Mouse (Mus musculus) MEL (cell line): ENCODE measurements around the gene Pla2g6. TPM values are rescaled to one million over a fixed set of nuclear protein-coding genes. Genes with fewer than 3 reads are reported as not detected.

Source experiments
- DNase-seq: peaks from one replicate; pipeline ENCODE4 v3.0.0; 2011; ENCODE audit warnings: low read depth, low spot score
- H3K27ac ChIP-seq: 2 replicates; pipeline ENCODE4 v1.5.1; 2012; ENCODE audit warnings: low read depth, mild to moderate bottlenecking, control low read depth, low read length, moderate library complexity; ENCODE audit not compliant: control insufficient read depth
- H3K27me3 ChIP-seq, 2 experiments: fragments of 150-350 bp in 1 of 2; sonication (generic) in 1 of 2; 2 replicates each; pipeline ENCODE4 v1.6.1; 2012; ENCODE audit warnings: low read length in 2 of 2, mild to moderate bottlenecking in 2 of 2, improper control_type of control experiment in 1 of 2, moderate library complexity in 1 of 2; ENCODE audit not compliant: insufficient read depth in 2 of 2, control insufficient read depth in 1 of 2
- H3K36me3 ChIP-seq, 2 experiments: 2 replicates each; pipeline ENCODE4 v1.6.1; 2012 to 2014; ENCODE audit warnings: low read length in 2 of 2, improper control_type of control experiment in 1 of 2, inconsistent platforms in 1 of 2, mild to moderate bottlenecking in 1 of 2; ENCODE audit not compliant: insufficient read depth in 2 of 2, control insufficient read depth in 1 of 2
- H3K4me1 ChIP-seq, 2 experiments: fragments of 150-350 bp in 1 of 2; sonication (generic) in 1 of 2; 2 replicates each; pipeline ENCODE4 v1.6.1; 2012; ENCODE audit warnings: low read length in 2 of 2, improper control_type of control experiment in 1 of 2, mild to moderate bottlenecking in 1 of 2; ENCODE audit not compliant: insufficient read depth in 2 of 2, control insufficient read depth in 1 of 2
- H3K4me3 ChIP-seq, 2 experiments: fragments of 150-350 bp in 1 of 2; sonication (generic) in 1 of 2; 2 replicates each; pipeline ENCODE4 v1.5.1; 2012; ENCODE audit warnings: low read depth in 2 of 2, low read length in 2 of 2, mild to moderate bottlenecking in 2 of 2, moderate library complexity in 2 of 2, control low read depth in 1 of 2, improper control_type of control experiment in 1 of 2; ENCODE audit not compliant: control insufficient read depth in 1 of 2, insufficient read depth in 1 of 2
- H3K79me2 ChIP-seq: 2 replicates; pipeline ENCODE4 v1.6.1; 2012; ENCODE audit warnings: mild to moderate bottlenecking, low read length, moderate library complexity; ENCODE audit not compliant: control insufficient read depth, poor library complexity, insufficient read depth
- H3K9ac ChIP-seq: 2 replicates; pipeline ENCODE4 v1.6.1; 2012; ENCODE audit warnings: low read depth, mild to moderate bottlenecking, control low read depth, low read length, moderate library complexity; ENCODE audit not compliant: control insufficient read depth, poor library complexity, severe bottlenecking
- H3K9me3 ChIP-seq: fragments of 150-350 bp; sonication (generic); replicated peaks from 2 replicates; pipeline ENCODE4 v1.6.1; 2012; ENCODE audit warnings: mild to moderate bottlenecking, low read length, improper control_type of control experiment, moderate library complexity; ENCODE audit not compliant: insufficient read depth
- CHD1 ChIP-seq: IDR thresholded peaks from 2 replicates; pipeline ENCODE4 v1.6.1; 2012; ENCODE audit warnings: low read depth, mild to moderate bottlenecking, inconsistent platforms, low read length, improper control_type of control experiment
- E2F4 ChIP-seq: IDR thresholded peaks from 2 replicates; pipeline ENCODE4 v1.6.1; 2011; ENCODE audit warnings: low read depth, low read length, improper control_type of control experiment, borderline replicate concordance
- EP300 ChIP-seq, 2 experiments: IDR thresholded peaks; 2 replicates each; pipeline ENCODE4 v1.6.1; 2011; ENCODE audit warnings: improper control_type of control experiment in 2 of 2, low read length in 2 of 2, low read depth in 1 of 2, mild to moderate bottlenecking in 1 of 2
- ETS1 ChIP-seq: IDR thresholded peaks from 2 replicates; pipeline ENCODE4 v1.6.1; 2012; ENCODE audit warnings: low read depth, mild to moderate bottlenecking, inconsistent platforms, low read length, improper control_type of control experiment, moderate library complexity
- GATA1 ChIP-seq: IDR thresholded peaks from 2 replicates; pipeline ENCODE4 v1.6.1; 2011; ENCODE audit warnings: low read depth, low read length, improper control_type of control experiment
- HCFC1 ChIP-seq: IDR thresholded peaks from 2 replicates; pipeline ENCODE4 v1.6.1; 2012; ENCODE audit warnings: low read depth, mild to moderate bottlenecking, inconsistent platforms, low read length, improper control_type of control experiment, moderate library complexity
- JUND ChIP-seq: IDR thresholded peaks from 2 replicates; pipeline ENCODE4 v1.6.1; 2011; ENCODE audit warnings: low read depth, mild to moderate bottlenecking, improper control_type of control experiment, low read length
- MAFK ChIP-seq: IDR thresholded peaks from 2 replicates; pipeline ENCODE4 v1.6.1; 2011; ENCODE audit warnings: low read depth, mild to moderate bottlenecking, low read length, improper control_type of control experiment, borderline replicate concordance
- MAX ChIP-seq: IDR thresholded peaks from 2 replicates; pipeline ENCODE4 v1.6.1; 2011; ENCODE audit warnings: low read length, improper control_type of control experiment
- MAZ ChIP-seq: IDR thresholded peaks from 2 replicates; pipeline ENCODE4 v1.6.1; 2012; ENCODE audit warnings: low read depth, mild to moderate bottlenecking, inconsistent platforms, low read length, improper control_type of control experiment
- MEF2A ChIP-seq: IDR thresholded peaks from 2 replicates; pipeline ENCODE4 v1.6.1; 2014; ENCODE audit warnings: low read depth, mild to moderate bottlenecking, inconsistent platforms, low read length, improper control_type of control experiment; ENCODE audit not compliant: poor library complexity, insufficient replicate concordance, severe bottlenecking; ENCODE audit errors: extremely low read depth
- MXI1 ChIP-seq: IDR thresholded peaks from 2 replicates; pipeline ENCODE4 v1.6.1; 2011; ENCODE audit warnings: mild to moderate bottlenecking, low read depth, low read length, improper control_type of control experiment
- MYB ChIP-seq: IDR thresholded peaks from 2 replicates; pipeline ENCODE4 v1.6.1; 2011; ENCODE audit warnings: mild to moderate bottlenecking, low read depth, low read length, improper control_type of control experiment
- NELFE ChIP-seq: IDR thresholded peaks from 2 replicates; pipeline ENCODE4 v1.6.1; 2011; ENCODE audit warnings: low read depth, low read length, improper control_type of control experiment
- NRF1 ChIP-seq: IDR thresholded peaks from 2 replicates; pipeline ENCODE4 v1.6.1; 2014; ENCODE audit warnings: low read depth, mild to moderate bottlenecking, inconsistent platforms, low read length, improper control_type of control experiment, moderate library complexity; ENCODE audit not compliant: poor library complexity, insufficient read depth, severe bottlenecking
- POLR2A ChIP-seq, 2 experiments: IDR thresholded peaks; 2 replicates each; pipeline ENCODE4 v1.6.1; 2011 to 2012; ENCODE audit warnings: low read length in 2 of 2, mild to moderate bottlenecking in 2 of 2, control low read depth in 1 of 2, improper control_type of control experiment in 1 of 2, low read depth in 1 of 2, moderate library complexity in 1 of 2; ENCODE audit not compliant: control insufficient read depth in 1 of 2, insufficient read depth in 1 of 2, poor library complexity in 1 of 2
- POLR2AphosphoS2 ChIP-seq: IDR thresholded peaks from 2 replicates; pipeline ENCODE4 v1.6.1; 2011; ENCODE audit warnings: low read length, improper control_type of control experiment
- RAD21 ChIP-seq: IDR thresholded peaks from 2 replicates; pipeline ENCODE4 v1.6.1; 2011; ENCODE audit warnings: mild to moderate bottlenecking, low read depth, low read length, improper control_type of control experiment
- RCOR1 ChIP-seq: IDR thresholded peaks from 2 replicates; pipeline ENCODE4 v1.6.1; 2012; ENCODE audit warnings: low read depth, mild to moderate bottlenecking, inconsistent platforms, low read length, improper control_type of control experiment
- SIN3A ChIP-seq: IDR thresholded peaks from 2 replicates; pipeline ENCODE4 v1.6.1; 2012; ENCODE audit warnings: low read length, improper control_type of control experiment, inconsistent platforms
- SMC3 ChIP-seq: IDR thresholded peaks from 2 replicates; pipeline ENCODE4 v1.6.1; 2011; ENCODE audit warnings: low read depth, low read length, improper control_type of control experiment
- TBP ChIP-seq: IDR thresholded peaks from 2 replicates; pipeline ENCODE4 v1.8.0; 2011; ENCODE audit warnings: low read depth, low read length, improper control_type of control experiment
- TCF12 ChIP-seq: IDR thresholded peaks from 2 replicates; pipeline ENCODE4 v1.6.1; 2014; ENCODE audit warnings: low read depth, mild to moderate bottlenecking, inconsistent platforms, low read length, improper control_type of control experiment, moderate library complexity
- UBTF ChIP-seq: IDR thresholded peaks from 2 replicates; pipeline ENCODE4 v1.6.1; 2012; ENCODE audit warnings: low read depth, mild to moderate bottlenecking, inconsistent platforms, low read length, improper control_type of control experiment, moderate library complexity, borderline replicate concordance; ENCODE audit not compliant: insufficient read depth
- USF1 ChIP-seq: IDR thresholded peaks from 2 replicates; pipeline ENCODE4 v1.6.1; 2014; ENCODE audit warnings: low read depth, mild to moderate bottlenecking, inconsistent platforms, low read length, improper control_type of control experiment, moderate library complexity
- USF2 ChIP-seq, 2 experiments: IDR thresholded peaks; 2 replicates each; pipeline ENCODE4 v1.6.1; 2011 to 2012; ENCODE audit warnings: improper control_type of control experiment in 2 of 2, low read length in 2 of 2, borderline replicate concordance in 1 of 2, inconsistent platforms in 1 of 2, low read depth in 1 of 2, mild to moderate bottlenecking in 1 of 2; ENCODE audit not compliant: insufficient read depth in 1 of 2
- ZC3H11A ChIP-seq: IDR thresholded peaks from 2 replicates; pipeline ENCODE4 v1.6.1; 2012; ENCODE audit warnings: low read depth, mild to moderate bottlenecking, inconsistent platforms, low read length, improper control_type of control experiment
- ZKSCAN1 ChIP-seq: IDR thresholded peaks from 2 replicates; pipeline ENCODE4 v1.6.1; 2012; ENCODE audit warnings: low read depth, mild to moderate bottlenecking, inconsistent platforms, low read length, improper control_type of control experiment, moderate library complexity
- ZNF384 ChIP-seq: IDR thresholded peaks from 2 replicates; pipeline ENCODE4 v1.6.1; 2012; ENCODE audit warnings: low read depth, mild to moderate bottlenecking, inconsistent platforms, low read length, improper control_type of control experiment
- polyA plus RNA-seq, 2 experiments: library from polyadenylated mRNA; stranded (reverse) in 1 of 2; unstranded in 1 of 2; fragments of >175 nt in 1 of 2; fragments of >200 nt in 1 of 2; gene quantifications; 2 replicates each; pipeline versions ENCODE4 v1.2.1 to v1.2.4; 2012; ENCODE audit warnings: low replicate concordance in 2 of 2, low read depth in 1 of 2; ENCODE audit not compliant: insufficient read length in 2 of 2, insufficient read depth in 1 of 2, missing spikeins in 1 of 2
- total RNA-seq: library from RNA; depleted of rRNA; stranded (reverse); fragments of 300-350 nt; gene quantifications from 2 replicates; pipeline ENCODE4 v1.2.3, GENCODE M21; 2012

Gene Pla2g6
- total and polyA plus RNA-seq, 3 experiments: 11.8 to 24.7 TPM; not detected in 1

- no peaks in the 10 kb centered on the region for H3K27me3 ChIP-seq
- H3K36me3 ChIP-seq: no peaks in the 10 kb centered on the region
- H3K9ac ChIP-seq: no peak overlapping the region
- H3K4me3 ChIP-seq: no peak overlapping the region
- no peak overlapping the region for H3K27ac ChIP-seq
- H3K9me3 ChIP-seq: no peaks in the 10 kb centered on the region
- DNase-seq: no peak
- H3K4me1 ChIP-seq: no peaks in the 10 kb centered on the region
- H3K79me2 ChIP-seq: no peaks in the 10 kb centered on the region
- TF ChIP-seq RAD21 (no peak), RCOR1 (no peak), ETS1 (no peak), MXI1 (no peak), ZKSCAN1 (no peak), JUND (no peak), ZNF384 (no peak), TCF12 (no peak), USF1 (no peak), MEF2A (no peak), TBP (no peak), NELFE (no peak), MAZ (no peak), EP300 (IDR thresholded peaks at IDR 0.05; ENCODE audit: low read depth in 1 of 2, low read length in 2 of 2) (no peak), POLR2AphosphoS2 (no peak), UBTF (no peak), MAFK (no peak), POLR2A (IDR thresholded peaks at IDR 0.05; ENCODE audit: control insufficient read depth in 1 of 2, insufficient read depth in 1 of 2, low read depth in 1 of 2, low read length in 2 of 2, poor library complexity in 1 of 2) (no peak), NRF1 (no peak)
Observed at GRCm38 (mm10) chr15:79261757-79262156, 66.4 kb downstream of the Pla2g6 start.

GRCm38 (mm10) chr15:79261095-79261725, 67.0 kb downstream of the Pla2g6 start:
- Histone ChIP-seq H3K79me2 (no peaks in the 10 kb centered on the region), H3K27me3 (no peaks in the 10 kb centered on the region), H3K4me3 (no peak overlapping the region)

More at GRCm38 (mm10) chr15:79261095-79261725, 67.0 kb downstream of the Pla2g6 start:
- Histone ChIP-seq H3K4me1 (no peaks in the 10 kb centered on the region), H3K9ac (no peak overlapping the region), H3K36me3 (no peaks in the 10 kb centered on the region), H3K9me3 (no peaks in the 10 kb centered on the region), H3K27ac (no peak overlapping the region)
- DNase-seq: no peak
- TF ChIP-seq EP300 (IDR thresholded peaks at IDR 0.05; ENCODE audit: low read depth in 1 of 2, low read length in 2 of 2) (no peak), ZKSCAN1 (no peak), TCF12 (no peak), SMC3 (no peak), UBTF (no peak), MYB (no peak), NRF1 (no peak), SIN3A (no peak), HCFC1 (no peak), USF2 (IDR thresholded peaks at IDR 0.05; ENCODE audit: borderline replicate concordance in 1 of 2, insufficient read depth in 1 of 2, low read depth in 1 of 2, low read length in 2 of 2) (no peak), CHD1 (no peak), RCOR1 (no peak), ZNF384 (no peak), GATA1 (no peak), MAX (no peak), E2F4 (no peak), ETS1 (no peak), NELFE (no peak), ZC3H11A (no peak), JUND (no peak)
- TF ChIP-seq, all 39 proteins: peak for 0
